Comparison of ENCODE assay signal across 10 mouse cellular contexts in the genomic region with DNA sequence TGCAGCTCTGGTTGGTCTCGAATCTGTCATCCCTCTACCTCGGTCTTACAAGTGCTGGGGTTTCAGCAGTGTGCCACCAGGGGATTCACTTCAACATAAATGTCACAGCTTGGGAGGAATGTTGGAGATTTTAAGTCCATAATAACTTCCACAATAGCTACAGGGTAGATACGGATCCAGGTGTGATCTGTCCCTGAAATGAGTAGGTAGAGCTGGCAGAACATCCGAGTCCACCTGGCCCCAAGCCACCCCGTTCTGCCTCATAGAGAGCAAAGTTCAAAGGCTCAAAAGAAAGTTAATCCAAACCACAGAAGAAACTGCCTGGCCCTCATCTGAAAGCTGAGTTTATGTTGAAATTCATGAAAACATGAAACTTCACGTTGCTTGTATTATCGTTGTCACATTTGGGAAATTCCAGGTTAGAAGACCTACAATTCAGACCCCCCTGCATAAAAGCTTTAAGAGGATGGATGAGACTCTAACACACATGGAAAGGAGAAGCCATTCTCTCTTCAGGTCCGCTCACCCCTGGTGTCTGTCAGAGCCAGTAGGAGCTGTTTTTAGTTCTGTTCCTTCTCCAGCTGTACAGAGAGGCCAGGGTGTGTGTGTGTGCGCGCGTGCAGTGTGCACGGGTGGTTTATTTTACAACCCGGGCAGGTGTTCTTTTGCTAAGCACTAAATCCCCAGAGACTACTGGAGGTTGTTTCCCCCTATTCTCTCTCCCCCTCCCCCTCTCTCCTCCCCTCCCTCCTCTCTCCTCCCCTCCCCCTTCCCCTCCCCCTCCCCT.
DNase-seq lines count a peak whose midpoint lies in the region; ATAC-seq and TF ChIP-seq lines count a peak whose summit lies in the region.
"Had no signal": no experiment of that assay in that cellular context is flagged by ENCODE, and none has a peak within 500 bp of the region (broad histone marks: within the 10 kb centered on the region; RNA-seq: fewer than 3 reads in every experiment).

No protein-coding gene starts in this region.

- H3K9ac ChIP-seq in lung, embryonic 14.5 days = no peak overlapping the region
- H3K9ac ChIP-seq in intestine, postnatal 0 days (ENCODE audit: low read depth, low read length) = no peak overlapping the region

- H3K4me2 ChIP-seq in lung, embryonic 14.5 days = no peak overlapping the region
- peak overlapping the region; percentile 25; the same call in 1 of the 2 replicates for H3K4me2 ChIP-seq in intestine, postnatal 0 days (replicated peaks; ENCODE audit: low read depth)

- no peaks in the 10 kb centered on the region for H3K36me3 ChIP-seq in lung, embryonic 14.5 days (ENCODE audit: insufficient read depth)
- peaks cover 3% of the 10 kb centered on the region; the same call in 1 of the 2 replicates for H3K36me3 ChIP-seq in intestine, postnatal 0 days (ENCODE audit: control insufficient read depth, insufficient read depth)

- peaks cover 4% of the 10 kb centered on the region; the same call in 1 of the 2 replicates for H3K4me1 ChIP-seq in lung, embryonic 14.5 days (ENCODE audit: insufficient read depth)
- 0 out of 2 replicates have a peak, but pooled peaks cover 4% of the 10 kb centered on the region for H3K4me1 ChIP-seq in intestine, postnatal 0 days (replicated peaks; ENCODE audit: control insufficient read depth, insufficient read depth, low read length)

- H3K4me3 ChIP-seq in lung, embryonic 14.5 days (ENCODE audit: low read depth, low read length) = no peak overlapping the region
- no peak overlapping the region for H3K4me3 ChIP-seq in intestine, postnatal 0 days (ENCODE audit: low read depth, low read length)

- ATAC-seq in lung, embryonic 14.5 days (ENCODE audit: insufficient read depth) = peak; percentile 47; the same call in 1 of the 2 replicates
- peak; percentile 86 for ATAC-seq in intestine, postnatal 0 days
- ATAC-seq in erythroblast, adult 5-6 weeks (replicated peaks; ENCODE audit: low FRiP score, poor library complexity, severe bottlenecking) = no peak

- H3K9me3 ChIP-seq in lung, embryonic 14.5 days (ENCODE audit: low read depth, low read length) = no peaks in the 10 kb centered on the region
- H3K9me3 ChIP-seq in intestine, postnatal 0 days (ENCODE audit: control insufficient read depth) = no peaks in the 10 kb centered on the region

- no peak for TF ChIP-seq CTCF in lung, embryonic 14.5 days (IDR thresholded peaks at IDR 0.05; ENCODE audit: low read depth)
- no peak for TF ChIP-seq CTCF in intestine, postnatal 0 days (IDR thresholded peaks at IDR 0.05; ENCODE audit: low read depth)

- DNase-seq in lung, embryonic 14.5 days = no peak
- DNase-seq in lung, postnatal 36 days = no peak
- peak; percentile 81 for DNase-seq in kidney, postnatal 14 days
- peak; percentile 35 to 40 for DNase-seq in thymus, postnatal 10 days (ENCODE audit: low spot score in 2 of 2)
- DNase-seq in retina, postnatal 1 day = no peak
- DNase-seq in frontal cortex, adult 2 months (ENCODE audit: extremely low spot score in 1 of 2, low spot score in 1 of 2) = no peak
- DNase-seq: heart, postnatal 10 days; left cerebral cortex, postnatal 4 days had no signal

- WGBS in lung, embryonic 14.5 days = 78% methylated on average over 13 of the region's 13 CpGs
- WGBS in intestine, postnatal 0 days = 39% methylated on average over 13 of the region's 13 CpGs

- H3K27me3 ChIP-seq in lung, embryonic 14.5 days (ENCODE audit: insufficient read depth, low read length) = no peaks in the 10 kb centered on the region
- H3K27me3 ChIP-seq in intestine, postnatal 0 days (replicated peaks; ENCODE audit: control insufficient read depth, insufficient read depth, low read length) = no peaks in the 10 kb centered on the region

- H3K27ac ChIP-seq in lung, embryonic 14.5 days (ENCODE audit: low read depth) = no peak overlapping the region
- H3K27ac ChIP-seq in intestine, postnatal 0 days (ENCODE audit: low read depth, low read length) = peak overlapping the region; percentile 6; the same call in 1 of the 2 replicates

Comparison
In these comparisons a context has a peak if more than half of its experiments do, and no peak if none do; other contexts are left out.
1. DNase-seq: peak in kidney, postnatal 14 days (single experiment) and thymus, postnatal 10 days (2 of 2); none in lung, embryonic 14.5 days (single experiment), lung, postnatal 36 days (single experiment), retina, postnatal 1 day (single experiment) and frontal cortex, adult 2 months (0 of 2).